Mouse (Mus musculus) brown adipose tissue, adult 24 weeks (tissue): Measurements from ENCODE around the gene Fitm2. TPM values are rescaled to one million over a fixed set of nuclear protein-coding genes. Genes with fewer than 3 reads are reported as not detected.
"Not testable (repeated sequence)": the region's sequence is repeated elsewhere in the genome, so short reads cannot be mapped to it uniquely, and the experiment has no call there.

ENCODE experiments used
- H3K27ac ChIP-seq: fragments of 200-500 bp; replicated peaks from 2 replicates; pipeline ENCODE4 v1.5.1; 2012; ENCODE audit warnings: low read depth, mild to moderate bottlenecking, low read length
- H3K4me1 ChIP-seq: fragments of 200-500 bp; 2 replicates; pipeline ENCODE4 v1.6.1; 2012; ENCODE audit warnings: low read length, mixed read lengths; ENCODE audit not compliant: control insufficient read depth, insufficient read depth, insufficient read length
- H3K4me3 ChIP-seq: fragments of 200-500 bp; 2 replicates; pipeline ENCODE4 v1.5.1; 2012; ENCODE audit warnings: low read depth, mild to moderate bottlenecking, low read length, moderate library complexity; ENCODE audit not compliant: insufficient read depth
- polyA plus RNA-seq: library from polyadenylated mRNA; stranded (reverse); fragments of >200 nt; gene quantifications from 2 replicates; pipeline ENCODE4 v1.2.4, GENCODE M21; 2012; ENCODE audit not compliant: missing spikeins, insufficient read depth, insufficient read length

Fitm2 gene
- polyA plus RNA-seq, 1 experiment: 77.8 TPM

GRCm38 (mm10) chr2:163471136-163471535 is 1.3 kb downstream of the Fitm2 start:
- peak overlapping the region; percentile 91 for H3K4me3 ChIP-seq
- H3K4me1 ChIP-seq: peaks cover 5% of the 10 kb centered on the region
- H3K27ac ChIP-seq: peak overlapping the region; percentile 99

GRCm38 (mm10) chr2:163469711-163470110 is 2.7 kb downstream of the Fitm2 start:
- peaks cover 8% of the 10 kb centered on the region for H3K4me1 ChIP-seq
- H3K4me3 ChIP-seq: no peak overlapping the region
- H3K27ac ChIP-seq: peak overlapping the region; percentile 25; the same call in 1 of the 2 replicates

GRCm38 (mm10) chr2:163468866-163469265 is 3.6 kb downstream of the Fitm2 start:
- no peak overlapping the region for H3K4me3 ChIP-seq
- peaks cover 10% of the 10 kb centered on the region for H3K4me1 ChIP-seq
- H3K27ac ChIP-seq: peak overlapping the region; percentile 25

GRCm38 (mm10) chr2:163467585-163467984 is 4.8 kb downstream of the Fitm2 start:
- Histone ChIP-seq H3K4me3 (no peak overlapping the region), H3K27ac (no peak overlapping the region), H3K4me1 (peaks cover 10% of the 10 kb centered on the region)

GRCm38 (mm10) chr2:163466771-163467170 is 5.7 kb downstream of the Fitm2 start:
- no peak overlapping the region for H3K4me3 ChIP-seq
- peaks cover 10% of the 10 kb centered on the region for H3K4me1 ChIP-seq
- no peak overlapping the region for H3K27ac ChIP-seq

GRCm38 (mm10) chr2:163464562-163464961 is 7.9 kb downstream of the Fitm2 start:
- Histone ChIP-seq H3K4me3 (no peak overlapping the region), H3K4me1 (peaks cover 7% of the 10 kb centered on the region), H3K27ac (peak overlapping the region; percentile 55)

GRCm38 (mm10) chr2:163463998-163464397 is 8.4 kb downstream of the Fitm2 start:
- H3K27ac ChIP-seq: no peak overlapping the region
- H3K4me1 ChIP-seq: peaks cover 7% of the 10 kb centered on the region
- H3K4me3 ChIP-seq: no peak overlapping the region

GRCm38 (mm10) chr2:163463251-163463769 is 9.1 kb downstream of the Fitm2 start:
- Histone ChIP-seq H3K27ac (no peak overlapping the region), H3K4me1 (peaks cover 7% of the 10 kb centered on the region), H3K4me3 (no peak overlapping the region)

- H3K4me1 ChIP-seq: peaks cover 7% of the 10 kb centered on the region
- H3K4me3 ChIP-seq: no peak overlapping the region
- no peak overlapping the region for H3K27ac ChIP-seq
These were observed 9.6 kb downstream of the Fitm2 start for GRCm38 (mm10) chr2:163462801-163463200.

- H3K4me1 ChIP-seq: peaks cover 7% of the 10 kb centered on the region
- no peak overlapping the region for H3K4me3 ChIP-seq
- H3K27ac ChIP-seq: no peak overlapping the region
These were observed 10.0 kb downstream of the Fitm2 start for GRCm38 (mm10) chr2:163462386-163462785.

- H3K27ac ChIP-seq, H3K4me3 ChIP-seq, H3K4me1 ChIP-seq: not testable (repeated sequence)
These were observed 11.1 kb downstream of the Fitm2 start for GRCm38 (mm10) chr2:163461307-163461706.

GRCm38 (mm10) chr2:163460622-163461021 is 11.8 kb downstream of the Fitm2 start:
- H3K4me3 ChIP-seq: no peak overlapping the region
- no peak overlapping the region for H3K27ac ChIP-seq
- H3K4me1 ChIP-seq: peaks cover 5% of the 10 kb centered on the region

- Histone ChIP-seq H3K4me3 (no peak overlapping the region), H3K4me1 (no peaks in the 10 kb centered on the region; the same call in none of the 2 replicates), H3K27ac (no peak overlapping the region)
These were observed 13.0 kb downstream of the Fitm2 start for GRCm38 (mm10) chr2:163459380-163459779.

- no peaks in the 10 kb centered on the region; the same call in none of the 2 replicates for H3K4me1 ChIP-seq
- H3K4me3 ChIP-seq: no peak overlapping the region
- no peak overlapping the region for H3K27ac ChIP-seq
These were observed 13.7 kb downstream of the Fitm2 start for GRCm38 (mm10) chr2:163458539-163459265.

GRCm38 (mm10) chr2:163453378-163453777 is 19.1 kb downstream of the Fitm2 start:
- no peak overlapping the region for H3K4me3 ChIP-seq
- H3K27ac ChIP-seq: no peak overlapping the region
- H3K4me1 ChIP-seq: no peaks in the 10 kb centered on the region

- Histone ChIP-seq H3K4me3 (no peak overlapping the region), H3K4me1 (no peaks in the 10 kb centered on the region), H3K27ac (no peak overlapping the region)
These were observed 19.7 kb downstream of the Fitm2 start for GRCm38 (mm10) chr2:163452738-163453137.
